Mouse (Mus musculus) neural tube, embryonic 11.5 days (tissue): ENCODE data around the gene Bpifc. TPM values are rescaled to one million over a fixed set of nuclear protein-coding genes. Genes with fewer than 3 reads are reported as not detected.

Experiments used
- ATAC-seq: fragments of 200-750 bp; cut with Nextera tagmentation; 2 replicates; pipeline ENCODE4 v1.8.0; 2017; ENCODE audit warnings: moderate number of reproducible peaks, mild to moderate bottlenecking, moderate TSS enrichment, moderate library complexity; ENCODE audit not compliant: insufficient read depth, low FRiP score, low TSS enrichment
- DNase-seq: peaks from one replicate; pipeline ENCODE4 v3.0.0-alpha.2; 2015; ENCODE audit warnings: low spot score
- H3K27ac ChIP-seq: fragments of 300-500 bp; sonication (generic); 2 replicates; pipeline ENCODE4 v1.5.1; 2014; ENCODE audit warnings: low read depth, mild to moderate bottlenecking, low read length
- H3K27me3 ChIP-seq: fragments of 300-500 bp; sonication (generic); 2 replicates; pipeline ENCODE4 v1.6.1; 2014; ENCODE audit warnings: mild to moderate bottlenecking, low read length, mixed read lengths; ENCODE audit not compliant: control insufficient read depth, insufficient read depth
- H3K36me3 ChIP-seq: fragments of 300-500 bp; sonication (generic); 2 replicates; pipeline ENCODE4 v1.6.1; 2014; ENCODE audit warnings: mild to moderate bottlenecking, low read length, moderate library complexity, mixed read lengths; ENCODE audit not compliant: control insufficient read depth, insufficient read depth
- H3K4me1 ChIP-seq: fragments of 300-500 bp; sonication (generic); 2 replicates; pipeline ENCODE4 v1.6.1; 2014; ENCODE audit warnings: low read length, mixed read lengths; ENCODE audit not compliant: control insufficient read depth, insufficient read depth
- H3K4me2 ChIP-seq: fragments of 300-500 bp; sonication (generic); 2 replicates; pipeline ENCODE4 v1.6.1; 2014; ENCODE audit warnings: low read depth, mild to moderate bottlenecking, moderate library complexity
- H3K4me3 ChIP-seq: fragments of 300-500 bp; sonication (generic); 2 replicates; pipeline ENCODE4 v1.5.1; 2014; ENCODE audit warnings: low read depth, low read length
- H3K9ac ChIP-seq: fragments of 300-500 bp; sonication (generic); 2 replicates; pipeline ENCODE4 v1.6.1; 2014; ENCODE audit warnings: mild to moderate bottlenecking, low read length
- H3K9me3 ChIP-seq: fragments of 300-500 bp; sonication (generic); 2 replicates; pipeline ENCODE4 v1.6.1; 2016; ENCODE audit warnings: low read length; ENCODE audit not compliant: control insufficient read depth
- WGBS: fragments of 180-500 bp; shearing (Covaris S2); extraction: QIAGEN DNeasy Blood & Tissue Kit; methylation state at CpG from one replicate; pipeline ENCODE4 v1.1.7; 2014; 5-methylcytosine and 5-hydroxymethylcytosine counted together
- polyA plus RNA-seq: library from polyadenylated mRNA; unstranded; fragments of >200 nt; fragmentation: Nextera tagmentation; extraction: Ambion mirVana; gene quantifications from 2 replicates; pipeline ENCODE4 v1.2.1, GENCODE M21; 2014

Bpifc gene
- polyA plus RNA-seq, 1 experiment from 2014 or later = not detected

DNA sequence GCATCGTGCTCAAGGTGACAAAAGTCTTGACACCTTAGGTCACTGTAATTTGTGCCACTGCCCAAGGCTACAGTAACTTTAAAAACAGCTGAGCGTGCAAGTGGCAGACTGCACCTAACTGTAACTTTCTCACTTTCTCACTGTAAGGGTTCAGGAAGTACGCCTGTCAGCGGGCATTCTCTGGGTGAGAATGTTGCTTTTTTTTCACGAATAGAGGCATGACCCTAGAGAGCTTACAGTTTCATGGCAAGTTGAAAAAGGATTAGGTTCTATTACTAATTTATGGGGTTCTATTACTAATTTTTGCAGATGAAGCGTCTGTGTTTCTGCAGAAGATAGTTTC is 10.8 kb upstream of the Bpifc start:
- no peaks in the 10 kb centered on the region for H3K36me3 ChIP-seq
- H3K4me2 ChIP-seq = peak overlapping the region; percentile 60
- DNase-seq (no peak), ATAC-seq (0 out of 2 replicates have a peak, but pooled peaks have one; percentile 11)
- no peaks in the 10 kb centered on the region for H3K27me3 ChIP-seq
- peak overlapping the region; percentile 84 for H3K4me3 ChIP-seq
- H3K9ac ChIP-seq = peak overlapping the region; percentile 89
- WGBS = 7% methylated on average over 6 of the region's 6 CpGs
- no peaks in the 10 kb centered on the region for H3K4me1 ChIP-seq
- H3K9me3 ChIP-seq = no peaks in the 10 kb centered on the region
- no peak overlapping the region for H3K27ac ChIP-seq

GRCm38 (mm10) chr10:86021749-86022473 is 10.2 kb upstream of the Bpifc start, which contains the start of gene Fbxo7:
Gene Fbxo7, plus strand, starts transcription at chr10:86021972.
- Histone ChIP-seq H3K4me2 (peak within 1 kb of the TSS; percentile 60), H3K4me3 (peak within 1 kb of the TSS; percentile 84), H3K9me3 (no peaks in the 10 kb centered on the region), H3K9ac (peak within 1 kb of the TSS; percentile 89), H3K36me3 (no peaks in the 10 kb centered on the region), H3K27me3 (no peaks in the 10 kb centered on the region), H3K4me1 (no peaks in the 10 kb centered on the region), H3K27ac (peak within 1 kb of the TSS; percentile 60; the same call in 1 of the 2 replicates)
- ATAC-seq (peak; percentile 96), DNase-seq (peak; percentile 95)
- WGBS = under 1% methylated on average over 80 of the region's 82 CpGs

GRCm38 (mm10) chr10:86021408-86021748 is 9.7 kb upstream of the Bpifc start:
- WGBS = 2% methylated on average over 3 of the region's 3 CpGs
- H3K27ac ChIP-seq = no peak overlapping the region
- peak overlapping the region; percentile 89; the same call in 1 of the 2 replicates for H3K9ac ChIP-seq
- no peak; the same call in 1 of the 2 replicates for ATAC-seq
- H3K27me3 ChIP-seq = no peaks in the 10 kb centered on the region
- H3K4me3 ChIP-seq = no peak overlapping the region; the same call in 1 of the 2 replicates
- no peaks in the 10 kb centered on the region for H3K9me3 ChIP-seq
- H3K4me2 ChIP-seq = no peak overlapping the region
- no peaks in the 10 kb centered on the region for H3K36me3 ChIP-seq
- no peak for DNase-seq
- no peaks in the 10 kb centered on the region for H3K4me1 ChIP-seq

DNA sequence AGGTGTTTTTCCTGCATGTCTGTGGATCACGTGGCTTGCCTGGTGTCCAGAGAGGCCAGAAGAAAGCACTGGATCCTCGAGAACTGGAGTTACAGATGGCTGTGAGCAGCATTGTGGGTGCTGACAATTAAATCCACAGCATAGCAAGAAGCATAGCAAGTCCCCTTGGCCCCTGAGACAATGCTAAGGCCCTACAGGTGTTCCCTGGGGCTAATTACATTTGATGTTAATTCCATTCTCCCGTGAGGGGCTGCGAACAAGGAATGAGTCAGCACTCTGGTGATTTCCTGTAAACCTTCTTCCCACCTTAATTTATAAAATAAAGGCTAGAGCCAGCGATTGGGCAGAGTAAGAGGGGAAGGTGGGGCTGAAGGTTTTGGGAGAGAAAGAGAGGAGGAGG is 7.1 kb upstream of the Bpifc start:
- no peak overlapping the region for H3K4me2 ChIP-seq
- ATAC-seq (no peak), DNase-seq (no peak)
- no peaks in the 10 kb centered on the region for H3K36me3 ChIP-seq
- H3K27me3 ChIP-seq = no peaks in the 10 kb centered on the region
- H3K4me1 ChIP-seq = no peaks in the 10 kb centered on the region
- WGBS = 33% methylated on average over 5 of the region's 5 CpGs
- no peak overlapping the region for H3K27ac ChIP-seq
- H3K4me3 ChIP-seq = no peak overlapping the region
- no peak overlapping the region for H3K9ac ChIP-seq
- H3K9me3 ChIP-seq = no peaks in the 10 kb centered on the region

DNA sequence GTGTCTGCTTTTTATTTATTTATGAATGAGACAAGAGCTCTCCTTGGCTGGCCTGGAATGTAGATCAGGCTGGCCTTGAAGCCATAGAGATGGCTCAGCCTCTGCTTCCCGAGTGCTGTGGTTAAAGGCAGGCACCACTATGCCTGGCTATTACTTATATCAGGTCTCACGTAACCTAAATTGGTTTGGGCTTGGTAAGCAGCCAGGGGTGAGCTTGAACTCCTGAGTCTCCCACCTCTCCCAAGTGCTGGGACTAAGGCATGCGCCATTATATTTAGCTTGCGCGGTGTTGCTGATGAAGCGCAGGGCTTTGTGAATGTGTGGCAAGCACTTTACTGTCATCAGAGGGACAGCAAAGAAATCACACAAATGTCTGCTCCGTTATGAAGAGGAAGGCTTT is 6.1 kb upstream of the Bpifc start:
- Histone ChIP-seq H3K9ac (no peak overlapping the region), H3K9me3 (no peaks in the 10 kb centered on the region), H3K4me2 (no peak overlapping the region), H3K4me1 (no peaks in the 10 kb centered on the region), H3K27me3 (no peaks in the 10 kb centered on the region), H3K36me3 (no peaks in the 10 kb centered on the region), H3K4me3 (no peak overlapping the region), H3K27ac (no peak overlapping the region)
- ATAC-seq = no peak
- no peak for DNase-seq
- 92% methylated on average over 7 of the region's 7 CpGs for WGBS

DNA sequence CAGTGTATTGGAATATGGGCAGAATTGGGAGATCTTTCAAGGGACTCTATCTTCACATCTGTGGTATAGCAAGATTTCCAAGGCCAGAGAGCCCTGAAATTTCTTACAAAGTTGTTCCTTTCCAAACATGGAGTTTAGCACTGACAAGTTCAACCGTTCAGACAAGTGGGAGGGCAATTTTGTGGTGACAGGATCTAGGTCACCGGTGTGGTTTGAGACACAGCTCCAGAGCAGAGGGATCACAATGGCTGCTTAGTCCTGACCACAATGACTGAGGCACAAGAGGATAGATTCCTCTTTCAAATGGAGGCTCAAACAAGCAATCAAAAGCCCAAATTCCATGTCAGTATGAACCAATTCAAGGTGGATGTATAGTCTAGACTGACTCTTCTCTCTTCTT is 523 bp downstream of the Bpifc start:
- DNase-seq = no peak

GRCm38 (mm10) chr10:86010636-86011035 is 1.1 kb downstream of the Bpifc start:
- no peak overlapping the region for H3K4me3 ChIP-seq
- ATAC-seq = no peak
- no peaks in the 10 kb centered on the region for H3K4me1 ChIP-seq
- H3K36me3 ChIP-seq = no peaks in the 10 kb centered on the region
- H3K4me2 ChIP-seq = no peak overlapping the region
- H3K9me3 ChIP-seq = no peaks in the 10 kb centered on the region
- no peak overlapping the region for H3K9ac ChIP-seq
- no peak for DNase-seq
- 39% methylated on average over 6 of the region's 6 CpGs for WGBS
- H3K27ac ChIP-seq = no peak overlapping the region
- no peaks in the 10 kb centered on the region for H3K27me3 ChIP-seq

More for the DNA sequence above, 523 bp downstream of the Bpifc start:
- Histone ChIP-seq H3K4me2 (no peak overlapping the region), H3K36me3 (no peaks in the 10 kb centered on the region), H3K27ac (no peak overlapping the region), H3K4me3 (no peak overlapping the region), H3K9ac (no peak overlapping the region), H3K4me1 (no peaks in the 10 kb centered on the region), H3K9me3 (no peaks in the 10 kb centered on the region), H3K27me3 (no peaks in the 10 kb centered on the region)
- 86% methylated on average over 2 of the region's 2 CpGs for WGBS
- ATAC-seq = no peak

- 91% methylated on average over 2 of the region's 2 CpGs for WGBS
- no peaks in the 10 kb centered on the region for H3K9me3 ChIP-seq
- DNase-seq = no peak
- H3K4me3 ChIP-seq = no peak overlapping the region
- H3K27ac ChIP-seq = no peak overlapping the region
- ATAC-seq = no peak
- H3K4me1 ChIP-seq = no peaks in the 10 kb centered on the region
- H3K36me3 ChIP-seq = no peaks in the 10 kb centered on the region
- H3K27me3 ChIP-seq = no peaks in the 10 kb centered on the region
- H3K4me2 ChIP-seq = no peak overlapping the region
- H3K9ac ChIP-seq = no peak overlapping the region
These were observed 2.0 kb downstream of the Bpifc start for GRCm38 (mm10) chr10:86009688-86010087.

DNA sequence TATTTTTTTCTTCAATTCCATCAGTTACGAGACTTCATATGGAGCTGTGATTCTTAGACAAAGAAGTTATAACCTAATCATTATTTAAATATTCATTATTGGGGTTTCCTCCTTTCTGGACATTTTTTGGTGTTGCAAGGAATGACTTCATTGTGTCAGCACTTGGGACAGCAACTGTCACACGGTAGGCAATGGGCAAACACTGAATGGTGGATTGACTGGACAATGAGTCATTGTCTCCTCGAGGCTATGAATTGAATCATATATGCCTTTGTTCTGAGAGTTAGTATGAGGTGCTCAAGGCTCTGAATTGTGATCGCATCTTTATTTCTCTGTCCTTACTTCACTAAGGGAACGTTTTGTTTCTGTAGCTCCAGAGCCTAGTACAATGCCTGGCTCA is 5.2 kb downstream of the Bpifc start:
- H3K4me2 ChIP-seq = no peak overlapping the region
- no peak overlapping the region for H3K27ac ChIP-seq
- ATAC-seq (no peak), DNase-seq (no peak)
- no peaks in the 10 kb centered on the region for H3K36me3 ChIP-seq
- no peaks in the 10 kb centered on the region for H3K27me3 ChIP-seq
- H3K4me3 ChIP-seq = no peak overlapping the region
- H3K9me3 ChIP-seq = no peaks in the 10 kb centered on the region
- 71% methylated on average over 5 of the region's 5 CpGs for WGBS
- no peak overlapping the region for H3K9ac ChIP-seq
- H3K4me1 ChIP-seq = no peaks in the 10 kb centered on the region
